Mouse (Mus musculus) G1E-ER4 (cell line): ENCODE measurements around the gene Pkd1. TPM values are rescaled to one million over a fixed set of nuclear protein-coding genes. Genes with fewer than 3 reads are reported as not detected.

Source experiments
- GATA1 ChIP-seq: IDR thresholded peaks from one replicate; pipeline ENCODE4 v1.8.0; 2012; ENCODE audit warnings: low read length, inconsistent platforms
- polyA plus RNA-seq: library from polyadenylated mRNA; stranded (reverse); fragments of >175 nt; gene quantifications from 2 replicates; pipeline ENCODE4 v1.2.3, GENCODE M21; 2012

Pkd1 gene
- polyA plus RNA-seq, 1 experiment = 4.0 TPM

- no peak for TF ChIP-seq GATA1
Measured at GRCm38 (mm10) chr17:24573811-24574210, 24.2 kb downstream of the Pkd1 start.

- TF ChIP-seq GATA1 = no peak
Measured at GRCm38 (mm10) chr17:24579532-24579931, 29.9 kb downstream of the Pkd1 start.

- TF ChIP-seq GATA1 = no peak
Measured at GRCm38 (mm10) chr17:24580287-24580686, 30.7 kb downstream of the Pkd1 start.

GRCm38 (mm10) chr17:24583599-24584460 lies 34.2 kb downstream of the Pkd1 start:
- TF ChIP-seq GATA1 = no peak

GRCm38 (mm10) chr17:24584520-24584919 lies 34.9 kb downstream of the Pkd1 start:
- no peak for TF ChIP-seq GATA1

GRCm38 (mm10) chr17:24586532-24586931 lies 36.9 kb downstream of the Pkd1 start:
- TF ChIP-seq GATA1 = no peak

- TF ChIP-seq GATA1 = no peak
Measured at GRCm38 (mm10) chr17:24590943-24591342, 41.3 kb downstream of the Pkd1 start.

GRCm38 (mm10) chr17:24591695-24592094 lies 42.1 kb downstream of the Pkd1 start:
- no peak for TF ChIP-seq GATA1

- TF ChIP-seq GATA1 = no peak
Measured at GRCm38 (mm10) chr17:24593248-24593647, 43.6 kb downstream of the Pkd1 start.

GRCm38 (mm10) chr17:24593992-24594890 lies 44.6 kb downstream of the Pkd1 start:
- no peak for TF ChIP-seq GATA1

GRCm38 (mm10) chr17:24595126-24596072 lies 45.8 kb downstream of the Pkd1 start:
- TF ChIP-seq GATA1 = no peak

GRCm38 (mm10) chr17:24596073-24596466 lies 46.4 kb downstream of the Pkd1 start:
- TF ChIP-seq GATA1 = no peak

GRCm38 (mm10) chr17:24596471-24597183 lies 47.0 kb downstream of the Pkd1 start:
- TF ChIP-seq GATA1 = no peak

- no peak for TF ChIP-seq GATA1
Measured at GRCm38 (mm10) chr17:24597989-24598388, 48.4 kb downstream of the Pkd1 start.

- TF ChIP-seq GATA1 = no peak
Measured at GRCm38 (mm10) chr17:24600502-24600901, 50.9 kb downstream of the Pkd1 start.

- no peak for TF ChIP-seq GATA1
Measured at GRCm38 (mm10) chr17:24603961-24604360, 54.3 kb downstream of the Pkd1 start.
